Mouse (Mus musculus): ENCODE measurements at regions not wholly inside any gene's neighbourhood (a gene's known extent, or its start where the extent isn't known, plus 50 kb on each side); places are given as distances from the start of the nearest gene placed in this dataset.

- DNase-seq: no peak
Observed at GRCm38 (mm10) chr8:56202342-56202741, 92.0 kb upstream of the Hpgd start.

GRCm38 (mm10) chr8:56211922-56212635 lies 82.3 kb upstream of the Hpgd start:
- DNase-seq: no peak

GRCm38 (mm10) chr8:56218837-56219236 lies 75.5 kb upstream of the Hpgd start:
- DNase-seq: no peak

- no peak for DNase-seq
Observed at GRCm38 (mm10) chr8:56219391-56219790, 75.0 kb upstream of the Hpgd start.

GRCm38 (mm10) chr8:56223010-56223409 lies 71.4 kb upstream of the Hpgd start:
- no peak for DNase-seq

- no peak for DNase-seq
Observed at GRCm38 (mm10) chr8:56230645-56231330, 63.6 kb upstream of the Hpgd start.

GRCm38 (mm10) chr8:56231930-56232329 lies 62.5 kb upstream of the Hpgd start:
- DNase-seq: peak; percentile 86

GRCm38 (mm10) chr8:56232552-56232951 lies 61.8 kb upstream of the Hpgd start:
- DNase-seq: peak; percentile 90

- DNase-seq: no peak
Observed at GRCm38 (mm10) chr8:56233816-56234215, 60.6 kb upstream of the Hpgd start.

- DNase-seq: no peak
Observed at GRCm38 (mm10) chr8:56234238-56234637, 60.1 kb upstream of the Hpgd start.

- DNase-seq: peak; percentile 85
Observed at GRCm38 (mm10) chr8:56243330-56243729, 51.1 kb upstream of the Hpgd start.
